Mouse (Mus musculus) C2C12 (cell line): ENCODE results near the gene Sirt1. TPM values are rescaled to one million over a fixed set of nuclear protein-coding genes. Genes with fewer than 3 reads are reported as not detected.
A peak's percentile ranks its signal among the peaks of the same experiment; 100 is the strongest.

ENCODE experiments used
- H3K27me3 ChIP-seq: one replicate; pipeline ENCODE4 v1.6.1; 2011; ENCODE audit not compliant: control insufficient read depth, insufficient read depth, insufficient read length
- H3K36me3 ChIP-seq: one replicate; pipeline ENCODE4 v1.6.1; 2011; ENCODE audit not compliant: control insufficient read depth, insufficient read depth
- H3K4me3 ChIP-seq: one replicate; pipeline ENCODE4 v1.5.1; 2011; ENCODE audit warnings: mild to moderate bottlenecking, control low read depth; ENCODE audit not compliant: poor library complexity, insufficient read depth, severe bottlenecking
- H3K79me2 ChIP-seq: one replicate; pipeline ENCODE4 v1.6.1; 2011; ENCODE audit not compliant: control insufficient read depth, insufficient read depth
- H3K79me3 ChIP-seq: one replicate; pipeline ENCODE4 v1.6.1; 2011; ENCODE audit warnings: low read depth, control low read depth
- H3ac ChIP-seq: one replicate; pipeline ENCODE3; 2011; ENCODE audit warnings: low read depth; ENCODE audit not compliant: control insufficient read depth, insufficient read length
- CEBPB ChIP-seq: IDR thresholded peaks from one replicate; pipeline ENCODE4 v1.6.1; 2011; ENCODE audit warnings: low read depth, mild to moderate bottlenecking, control low read depth, moderate library complexity
- CTCF ChIP-seq: IDR thresholded peaks from one replicate; pipeline ENCODE4 v1.5.1; 2011; ENCODE audit not compliant: control insufficient read depth, insufficient read depth, insufficient read length
- FOSL1 ChIP-seq: IDR thresholded peaks from one replicate; pipeline ENCODE4 v1.8.0; 2011; ENCODE audit warnings: mild to moderate bottlenecking, low read length; ENCODE audit not compliant: poor library complexity, insufficient read depth, severe bottlenecking
- MAX ChIP-seq: IDR thresholded peaks from one replicate; pipeline ENCODE4 v1.6.1; 2011; ENCODE audit warnings: mild to moderate bottlenecking, control low read depth
- MYOD1 ChIP-seq: IDR thresholded peaks from one replicate; pipeline ENCODE4 v1.6.1; 2011; ENCODE audit warnings: low read depth; ENCODE audit not compliant: control insufficient read depth, insufficient read length
- MYOG ChIP-seq: IDR thresholded peaks from one replicate; pipeline ENCODE4 v1.6.1; 2011; ENCODE audit not compliant: control insufficient read depth, insufficient read length; ENCODE audit errors: extremely low read depth
- USF1 ChIP-seq: IDR thresholded peaks from one replicate; pipeline ENCODE4 v1.6.1; 2011; ENCODE audit warnings: low read depth, mild to moderate bottlenecking, control low read depth, moderate library complexity
- long read RNA-seq, 2 experiments: library from polyadenylated mRNA; unstranded; transcript quantifications; one replicate each; pipeline ENCODE4 v2.0.0; 2019 to 2020
- polyA plus RNA-seq: library from polyadenylated mRNA; unstranded; fragments of >200 nt; fragmentation: generic; extraction: Trizol; gene quantifications from one replicate; pipeline ENCODE4 v1.2.1, GENCODE M21; 2012; ENCODE audit warnings: missing spikeins

Sirt1 gene
- 4.2 TPM for polyA plus RNA-seq
- long read RNA-seq, experiment 1, partial matches to known transcripts = 1 of 1 reads
- long read RNA-seq, experiment 1, other reads (novel, unspliced or antisense) = 0 of 1 reads
- long read RNA-seq, experiment 2, partial matches to known transcripts = 4 of 5 reads
- long read RNA-seq, experiment 2, other reads (novel, unspliced or antisense) = 1 of 5 reads

- peak within 1 kb of the TSS; percentile 33 for H3K4me3 ChIP-seq
- no peaks in the 10 kb centered on the region for H3K27me3 ChIP-seq
- H3K79me2 ChIP-seq = no peaks in the 10 kb centered on the region
- H3K79me3 ChIP-seq = no peaks in the 10 kb centered on the region
- no peak for TF ChIP-seq USF1
- peak within 1 kb of the TSS; percentile 18 for H3ac ChIP-seq
- H3K36me3 ChIP-seq = no peaks in the 10 kb centered on the region
Observed at GRCm38 (mm10) chr10:63381498-63382280, at the start of gene Sirt1. Gene Sirt1 (minus strand): TSS chr10:63381704.

GRCm38 (mm10) chr10:63429785-63430305 is 48.3 kb upstream of the Sirt1 start, which contains the start of gene Ctnna3:
Gene Ctnna3 (plus strand): TSS chr10:63430098.
- Histone ChIP-seq H3ac (peak within 1 kb of the TSS; percentile 86), H3K4me3 (peak within 1 kb of the TSS; percentile 84), H3K27me3 (no peaks in the 10 kb centered on the region), H3K36me3 (no peaks in the 10 kb centered on the region), H3K79me3 (no peaks in the 10 kb centered on the region), H3K79me2 (no peaks in the 10 kb centered on the region)
- TF ChIP-seq MYOD1 = no peak
- TF ChIP-seq CEBPB = no peak
- TF ChIP-seq FOSL1 = no peak
- no peak for TF ChIP-seq MYOG
- peak; percentile 38 for TF ChIP-seq MAX
- peak; percentile 95 for TF ChIP-seq USF1
- TF ChIP-seq CTCF = no peak

DNA sequence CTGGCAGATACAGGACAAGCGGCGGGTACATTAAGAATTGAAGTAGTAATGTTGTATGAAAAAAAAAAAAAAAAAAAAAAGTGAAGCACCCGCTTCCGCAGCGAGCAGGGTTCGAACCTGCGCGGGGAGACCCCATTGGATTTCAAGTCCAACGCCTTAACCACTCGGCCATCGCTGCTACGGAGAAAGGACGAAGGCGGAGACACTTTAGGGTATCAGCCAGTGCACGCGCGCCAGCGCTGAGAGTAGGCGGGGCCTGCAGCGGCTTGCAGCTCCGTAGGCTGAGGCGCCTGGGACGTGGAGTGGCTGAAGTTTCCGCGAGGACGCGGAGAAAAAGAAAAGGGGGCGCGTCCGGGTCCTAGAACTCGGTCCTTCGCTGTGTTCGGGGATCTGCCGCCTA is 47.9 kb upstream of the Sirt1 start:
- Histone ChIP-seq H3K79me2 (no peaks in the 10 kb centered on the region), H3K27me3 (no peaks in the 10 kb centered on the region), H3K79me3 (no peaks in the 10 kb centered on the region), H3K4me3 (peak overlapping the region; percentile 84), H3ac (peak overlapping the region; percentile 86), H3K36me3 (no peaks in the 10 kb centered on the region)
- TF ChIP-seq CTCF (no peak), MYOD1 (no peak), MAX (no peak), MYOG (no peak), CEBPB (no peak), USF1 (no peak), FOSL1 (no peak)

DNA sequence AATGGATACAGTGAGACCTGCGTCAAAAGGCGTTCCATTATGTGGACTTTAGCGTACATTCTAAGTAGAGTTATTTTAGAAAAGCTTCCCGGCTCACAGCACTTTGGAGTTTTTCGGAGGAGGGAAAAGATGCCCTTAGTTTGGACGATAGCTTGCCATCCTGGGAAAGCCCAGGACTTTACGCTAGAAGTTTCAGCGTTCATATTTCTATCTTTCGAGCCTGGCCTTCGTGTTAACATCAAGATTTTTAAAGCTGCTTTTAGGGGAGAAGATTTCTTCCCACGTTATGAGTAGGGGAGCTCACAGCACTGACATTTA is 47.5 kb upstream of the Sirt1 start:
- Histone ChIP-seq H3ac (peak overlapping the region; percentile 45), H3K79me2 (no peaks in the 10 kb centered on the region), H3K4me3 (peak overlapping the region; percentile 84), H3K36me3 (no peaks in the 10 kb centered on the region), H3K79me3 (no peaks in the 10 kb centered on the region), H3K27me3 (no peaks in the 10 kb centered on the region)
- no peak for TF ChIP-seq MYOG
- TF ChIP-seq FOSL1 = no peak

DNA sequence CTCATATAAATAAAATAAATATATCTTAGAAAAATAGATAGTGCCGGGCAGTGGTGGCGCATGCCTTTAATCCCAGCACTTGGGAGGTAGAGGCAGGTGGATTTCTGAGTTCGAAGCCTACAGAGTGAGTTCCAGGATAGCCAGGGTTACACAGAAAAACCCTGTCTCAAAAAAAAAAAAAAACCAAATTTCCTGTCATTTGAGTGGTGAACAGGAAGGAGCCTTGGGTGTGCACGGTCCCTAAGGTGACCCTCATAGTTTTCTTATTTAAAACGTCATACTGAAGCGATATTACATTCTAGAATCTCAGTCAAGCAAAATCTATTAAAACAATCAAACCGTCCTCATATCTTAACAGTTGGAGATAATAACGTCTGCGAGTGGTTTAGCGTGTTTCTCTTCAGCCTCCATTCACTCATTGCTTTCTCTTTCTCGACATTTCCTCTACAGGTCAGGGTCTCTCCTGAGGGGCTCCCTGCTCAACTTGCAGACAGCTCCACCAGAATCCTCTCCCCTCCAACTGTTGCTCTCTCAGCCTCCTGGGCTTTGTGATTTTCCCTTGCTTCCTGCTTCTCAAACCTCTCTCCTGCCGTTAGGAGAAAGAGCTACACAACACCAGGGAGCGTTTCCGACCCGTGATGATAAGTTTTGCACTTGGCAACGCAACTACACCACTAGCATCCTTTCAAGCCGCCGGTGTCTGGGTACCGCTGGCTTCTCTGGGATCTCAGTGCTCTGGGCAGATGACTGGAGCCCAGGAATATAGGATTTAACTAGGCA is 46.9 kb upstream of the Sirt1 start:
- H3K4me3 ChIP-seq = peak overlapping the region; percentile 84
- H3ac ChIP-seq = peak overlapping the region; percentile 45
- no peak for TF ChIP-seq FOSL1
- TF ChIP-seq MYOD1 = no peak
- no peak for TF ChIP-seq CEBPB
- TF ChIP-seq USF1 = no peak
- no peak for TF ChIP-seq MAX
- TF ChIP-seq MYOG = no peak
- no peak for TF ChIP-seq CTCF

More for the DNA sequence above, 46.9 kb upstream of the Sirt1 start:
- no peaks in the 10 kb centered on the region for H3K79me2 ChIP-seq
- no peaks in the 10 kb centered on the region for H3K36me3 ChIP-seq
- no peaks in the 10 kb centered on the region for H3K27me3 ChIP-seq
- no peaks in the 10 kb centered on the region for H3K79me3 ChIP-seq
